In the genomic region with DNA sequence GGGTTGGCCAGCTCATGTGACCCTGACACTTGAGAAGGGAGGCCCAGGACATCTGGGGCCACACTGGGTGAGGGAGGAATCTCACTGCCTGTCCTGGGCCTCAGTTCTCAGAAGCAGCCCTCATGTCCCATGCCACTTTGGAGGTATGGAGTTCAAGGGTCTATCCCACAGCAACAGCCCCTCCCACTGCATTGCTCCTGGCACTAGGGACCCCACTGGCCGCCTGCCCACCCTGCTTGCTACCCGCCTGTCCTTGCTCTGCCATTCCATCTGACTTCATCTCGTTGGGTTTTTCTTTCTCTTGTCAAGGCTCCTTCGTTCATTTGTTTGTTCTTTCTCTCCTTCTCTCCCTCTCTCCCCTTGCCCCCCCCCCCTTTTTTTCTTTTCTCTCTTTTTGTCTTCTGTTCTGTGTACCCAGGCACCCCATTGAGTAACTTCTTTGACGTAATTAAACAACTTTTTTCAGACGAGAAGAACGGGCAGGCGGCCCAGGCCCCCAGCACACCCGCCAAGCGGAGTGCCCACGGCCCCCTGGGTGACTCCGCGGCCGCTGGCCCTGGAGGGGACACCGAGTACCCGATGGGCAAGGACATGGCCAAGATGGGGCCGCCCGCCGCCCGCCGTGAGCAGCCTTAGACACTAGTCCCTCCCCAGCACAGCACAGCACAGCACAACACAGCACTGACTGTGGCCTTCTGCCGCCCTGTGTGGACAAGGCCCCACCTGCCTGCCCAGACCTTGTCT, we compare ENCODE assay signal across 14 mouse cellular contexts. TPM values are rescaled to one million over a fixed set of nuclear protein-coding genes. Genes with fewer than 3 reads are reported as not detected.
DNase-seq lines count a peak whose midpoint lies in the region; ATAC-seq and TF ChIP-seq lines count a peak whose summit lies in the region.
"Had no signal": no experiment of that assay in that cellular context is flagged by ENCODE, and none has a peak within 500 bp of the region (broad histone marks: within the 10 kb centered on the region; RNA-seq: fewer than 3 reads in every experiment).

No protein-coding gene starts in this region.

- H3K4me1 ChIP-seq in E14TG2a.4 (replicated peaks; ENCODE audit: low read depth, low read length) (peaks cover 7% of the 10 kb centered on the region; the same call in 1 of the 2 replicates), ES-Bruce4 (ENCODE audit: control insufficient read depth, insufficient read depth, low read length) (no peaks in the 10 kb centered on the region)
- peaks cover 4% of the 10 kb centered on the region; the same call in 1 of the 2 replicates for H3K4me1 ChIP-seq in hindbrain, postnatal 0 days (ENCODE audit: insufficient read depth, low read length)
- H3K4me1 ChIP-seq: embryonic facial prominence, embryonic 13.5 days; hindbrain, embryonic 15.5 days; liver, embryonic 15.5 days; stomach, embryonic 15.5 days had no signal

- no peak overlapping the region for H3K9ac ChIP-seq in ES-Bruce4 (ENCODE audit: low read depth, poor library complexity, severe bottlenecking)
- H3K9ac ChIP-seq in hindbrain, postnatal 0 days (replicated peaks; ENCODE audit: low read length): no peak overlapping the region
- H3K9ac ChIP-seq: embryonic facial prominence, embryonic 13.5 days; hindbrain, embryonic 15.5 days; liver, embryonic 15.5 days; stomach, embryonic 15.5 days had no signal

- TF ChIP-seq POLR2A in ES-Bruce4 (IDR thresholded peaks at IDR 0.05; ENCODE audit: insufficient read depth, low read length): no peak

- H3K27ac ChIP-seq in ES-Bruce4 (ENCODE audit: insufficient read depth, low read length): no peak overlapping the region
- H3K27ac ChIP-seq in hindbrain, postnatal 0 days: peak overlapping the region; percentile 20; the same call in 1 of the 2 replicates
- H3K27ac ChIP-seq: embryonic facial prominence, embryonic 13.5 days; heart, embryonic 10.5 days; liver, embryonic 15.5 days; stomach, embryonic 15.5 days had no signal

- DNase-seq in layer of hippocampus, postnatal 36 days: peak; percentile 42 to 44
- no peak for DNase-seq in layer of hippocampus, postnatal 25 days (ENCODE audit: extremely low spot score in 1 of 2, low spot score in 1 of 2)
- peak; percentile 40 for DNase-seq in hindbrain, postnatal 0 days (ENCODE audit: low spot score)
- no peak for DNase-seq in kidney, adult 18-20 months
- DNase-seq in thymus, postnatal 14 days: no peak
- DNase-seq: cerebellum, adult 9-11 months; kidney, postnatal 25 days had no signal

- H3K4me3 ChIP-seq in E14TG2a.4 (replicated peaks; ENCODE audit: low read length) (peak overlapping the region; percentile 68), ES-Bruce4 (ENCODE audit: low read depth, low read length) (peak overlapping the region; percentile 49)
- H3K4me3 ChIP-seq in hindbrain, postnatal 0 days (ENCODE audit: low read length): no peak overlapping the region
- H3K4me3 ChIP-seq: embryonic facial prominence, embryonic 13.5 days; heart, embryonic 10.5 days; hindbrain, embryonic 15.5 days; liver, embryonic 15.5 days; stomach, embryonic 15.5 days had no signal

- H3K4me2 ChIP-seq in hindbrain, postnatal 0 days (ENCODE audit: low read depth, low read length): no peak overlapping the region
- H3K4me2 ChIP-seq: embryonic facial prominence, embryonic 13.5 days; hindbrain, embryonic 15.5 days; liver, embryonic 15.5 days; stomach, embryonic 15.5 days had no signal

- no peak; the same call in 1 of the 2 replicates for ATAC-seq in hindbrain, postnatal 0 days

- WGBS in hindbrain, postnatal 0 days: 57% methylated on average over 21 of the region's 22 CpGs

- H3K9me3 ChIP-seq in E14TG2a.4 (ENCODE audit: low read length) (no peaks in the 10 kb centered on the region), ES-Bruce4 (replicated peaks; ENCODE audit: control insufficient read depth, insufficient read depth, low read length, poor library complexity, severe bottlenecking) (no peaks in the 10 kb centered on the region)
- H3K9me3 ChIP-seq in hindbrain, postnatal 0 days (ENCODE audit: low read length): no peaks in the 10 kb centered on the region
- H3K9me3 ChIP-seq: embryonic facial prominence, embryonic 13.5 days; heart, embryonic 10.5 days; hindbrain, embryonic 15.5 days; liver, embryonic 15.5 days; stomach, embryonic 15.5 days had no signal

- TF ChIP-seq EP300 in ES-Bruce4 (IDR thresholded peaks at IDR 0.05; ENCODE audit: insufficient read depth, low read depth, low read length): no peak

- TF ChIP-seq CTCF in E14TG2a.4 (conservative IDR thresholded peaks at IDR 0.05; ENCODE audit: low read length) (no peak), ES-Bruce4 (IDR thresholded peaks at IDR 0.05; ENCODE audit: low read depth, low read length) (no peak)
- no peak for TF ChIP-seq CTCF in hindbrain, postnatal 0 days (IDR thresholded peaks at IDR 0.05; ENCODE audit: low read depth)

- no peaks in the 10 kb centered on the region for H3K36me3 ChIP-seq in E14TG2a.4 (ENCODE audit: insufficient read depth, low read length)
- no peaks in the 10 kb centered on the region for H3K36me3 ChIP-seq in ES-Bruce4 (ENCODE audit: control insufficient read depth, insufficient read depth, low read length, poor library complexity, severe bottlenecking)
- H3K36me3 ChIP-seq in hindbrain, postnatal 0 days (ENCODE audit: insufficient read depth, low read length): peaks cover 58% of the 10 kb centered on the region
- H3K36me3 ChIP-seq: liver, embryonic 15.5 days; stomach, embryonic 15.5 days had no signal

- no peaks in the 10 kb centered on the region for H3K27me3 ChIP-seq in E14TG2a.4 (ENCODE audit: insufficient read depth, low read length)
- no peaks in the 10 kb centered on the region for H3K27me3 ChIP-seq in ES-Bruce4 (ENCODE audit: control insufficient read depth, insufficient read depth, low read length, poor library complexity, severe bottlenecking)
- H3K27me3 ChIP-seq in hindbrain, postnatal 0 days (ENCODE audit: insufficient read depth, low read length): no peaks in the 10 kb centered on the region
- H3K27me3 ChIP-seq: embryonic facial prominence, embryonic 13.5 days; hindbrain, embryonic 15.5 days; liver, embryonic 15.5 days; stomach, embryonic 15.5 days had no signal

RNA-seq across cellular contexts. Expression of gene Brsk2, which starts 52.2 kb away (rescaled TPM):
- 100 to 1,000 TPM; 163 to 178 TPM for total RNA-seq in layer of hippocampus, postnatal 36 days (2021)
- 100 to 1,000 TPM; 170 to 190 TPM for total RNA-seq in layer of hippocampus, postnatal 25 days (2021)
- polyA plus RNA-seq in ES-Bruce4 (2011; ENCODE audit: insufficient read depth, insufficient read length, low read depth, missing spikeins): 0.70 and 0.75 TPM in 2 replicates
- 136 and 143 TPM in 2 replicates for total RNA-seq in hindbrain, postnatal 0 days (2014; rRNA removed)
- 17.9 and 18.0 TPM in 2 replicates for polyA plus RNA-seq in hindbrain, postnatal 0 days (2015; fragmentation: Nextera tagmentation; extraction: Ambion mirVana)

RNA-seq across cellular contexts. Expression of gene Mob2, which starts 59.1 kb away (rescaled TPM):
- 10 to 100 TPM; 28.4 to 29.9 TPM for total RNA-seq in layer of hippocampus, postnatal 36 days (2021)
- 10 to 100 TPM; 27.0 to 29.1 TPM for total RNA-seq in layer of hippocampus, postnatal 25 days (2021)
- polyA plus RNA-seq in ES-Bruce4 (2011; ENCODE audit: insufficient read depth, insufficient read length, low read depth, missing spikeins): 19.0 and 20.7 TPM in 2 replicates
- total RNA-seq in hindbrain, postnatal 0 days (2014; rRNA removed): 41.1 and 45.5 TPM in 2 replicates
- 43.4 and 44.1 TPM in 2 replicates for polyA plus RNA-seq in hindbrain, postnatal 0 days (2015; fragmentation: Nextera tagmentation; extraction: Ambion mirVana)

Comparison
In these comparisons a context has a peak if more than half of its experiments do, and no peak if none do; other contexts are left out.
1. DNase-seq: peak in layer of hippocampus, postnatal 36 days (2 of 2) and hindbrain, postnatal 0 days (single experiment); none in layer of hippocampus, postnatal 25 days (0 of 2), kidney, adult 18-20 months (single experiment) and thymus, postnatal 14 days (single experiment).